Mouse (Mus musculus) R1 (cell line): ENCODE measurements around the gene Vmn1r14.
"Not testable (repeated sequence)": the region's sequence is repeated elsewhere in the genome, so short reads cannot be mapped to it uniquely, and the experiment has no call there.

Experiments
- DNase-seq: peaks from one replicate; pipeline ENCODE4 v3.0.0-alpha.2; 2018; ENCODE audit warnings: low read depth, low spot score

Gene Vmn1r14

GRCm38 (mm10) chr6:57231386-57231785 is at the start of gene Vmn1r14:
TSS of gene Vmn1r14 (plus strand) at chr6:57231686.
- DNase-seq = no peak

- peak; percentile 63 for DNase-seq
Measured at GRCm38 (mm10) chr6:57190016-57190415, 41.5 kb upstream of the Vmn1r14 start.

GRCm38 (mm10) chr6:57202990-57203389 is 28.5 kb upstream of the Vmn1r14 start, which contains the start of gene Vmn1r13:
TSS of gene Vmn1r13 (plus strand) at chr6:57203290.
- not testable (repeated sequence) for DNase-seq

DNA sequence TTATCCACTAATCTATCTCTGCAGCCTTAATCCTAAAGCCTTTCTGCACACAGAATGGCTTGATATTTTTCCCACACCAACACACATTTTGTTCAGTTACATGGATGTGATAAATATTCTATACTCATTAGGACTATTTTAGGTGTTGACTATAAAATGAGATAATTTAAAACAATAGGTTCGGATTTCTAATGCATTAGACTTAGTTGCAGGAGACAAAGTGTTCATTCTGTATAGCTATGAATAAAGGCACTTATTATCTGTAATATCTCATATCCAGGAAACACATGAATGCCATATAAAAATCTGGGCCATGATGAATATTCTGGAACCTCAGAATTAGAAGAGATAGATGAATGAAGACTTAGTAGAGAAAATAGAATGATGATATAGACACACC is 26.2 kb downstream of the Vmn1r14 start, which contains the start of gene Vmn1r15:
TSS of gene Vmn1r15 (plus strand) at position 301 of the 400 bp plus-strand sequence.
- DNase-seq = no peak

DNA sequence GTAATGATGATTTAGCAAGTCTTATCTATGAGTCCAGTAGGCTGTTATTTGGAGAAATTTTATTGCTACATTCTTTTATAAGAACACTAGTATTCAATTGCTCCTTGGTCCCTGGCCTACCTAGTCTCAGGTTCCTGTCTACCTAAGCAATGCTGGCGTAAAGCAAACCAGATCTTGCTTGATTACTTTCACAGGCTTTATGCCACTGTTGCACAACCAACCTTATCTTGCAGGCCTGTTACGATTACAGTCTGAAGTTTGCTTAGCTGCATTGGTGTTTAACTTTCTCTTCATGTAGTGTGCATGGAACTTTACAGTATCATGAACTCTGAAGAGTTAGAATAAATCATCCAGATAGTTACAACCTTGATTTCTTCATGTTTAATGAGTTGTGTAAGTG is 29.5 kb downstream of the Vmn1r14 start:
- no peak for DNase-seq

DNA sequence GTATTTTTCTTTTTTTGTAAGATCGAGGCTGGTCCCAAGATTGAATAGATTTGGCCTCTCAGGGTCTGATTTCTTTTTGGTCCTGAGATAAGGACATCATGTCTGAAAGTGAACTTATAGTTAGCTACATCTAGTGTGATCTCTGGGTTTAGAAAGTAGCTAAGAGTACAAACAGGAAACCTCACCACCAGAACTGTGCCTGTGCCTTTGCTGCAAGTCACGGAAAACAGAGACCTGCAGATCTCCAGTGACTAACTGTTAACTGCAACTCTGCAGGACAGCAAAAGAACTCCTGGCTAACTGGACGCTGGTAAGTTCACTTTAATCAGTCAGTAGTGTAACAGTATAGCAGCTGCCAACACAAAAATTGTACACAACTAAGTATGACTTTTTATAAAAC is 40.4 kb downstream of the Vmn1r14 start:
- DNase-seq = no peak

DNA sequence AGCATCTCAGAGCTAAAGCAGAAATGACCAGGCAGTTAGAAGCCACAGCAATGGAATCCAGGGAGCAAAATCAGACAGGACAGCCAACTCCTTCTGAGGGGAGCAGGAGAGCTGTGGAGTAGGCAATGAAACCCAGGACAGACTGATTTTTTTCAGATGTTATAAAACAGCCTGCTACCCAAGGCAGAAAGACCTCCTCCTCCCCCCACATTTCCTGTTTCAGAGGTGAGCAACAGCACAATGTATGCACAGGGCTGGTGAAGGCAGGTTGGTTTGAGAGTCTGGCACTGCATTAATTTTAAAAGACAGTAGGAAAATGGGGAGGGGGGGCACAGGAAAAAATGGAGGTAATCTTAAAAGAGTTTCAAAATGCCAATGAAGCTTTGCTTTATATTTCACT is 41.0 kb downstream of the Vmn1r14 start:
- no peak for DNase-seq

GRCm38 (mm10) chr6:57278952-57279351 is 47.5 kb downstream of the Vmn1r14 start:
- DNase-seq = no peak
